Mouse (Mus musculus): ENCODE results near the gene Glyctk. TPM values are rescaled to one million over a fixed set of nuclear protein-coding genes. Genes with fewer than 3 reads are reported as not detected.
A peak's percentile ranks its signal among the peaks of the same experiment; 100 is the strongest.

Glyctk gene
- polyA plus RNA-seq, 1 experiment = 168 TPM

- no peaks in the 10 kb centered on the region for H3K36me3 ChIP-seq (ENCODE audit: control insufficient read depth, insufficient read depth, low read length)
- 6% methylated on average over 24 of the region's 24 CpGs for WGBS
- peaks cover 19% of the 10 kb centered on the region; the same call in 1 of the 2 replicates for H3K4me1 ChIP-seq (ENCODE audit: control insufficient read depth, insufficient read depth, low read length)
- H3K27me3 ChIP-seq (replicated peaks; ENCODE audit: control insufficient read depth, insufficient read depth, low read length) = no peaks in the 10 kb centered on the region
- TF ChIP-seq POLR2A (IDR thresholded peaks at IDR 0.05; ENCODE audit: low read depth, low read length) (peak; percentile 37), CTCF (conservative IDR thresholded peaks at IDR 0.05; ENCODE audit: insufficient read depth, insufficient read length, low read depth, low read length) (no peak)
- peak overlapping the region; percentile 99 for H3K27ac ChIP-seq (ENCODE audit: insufficient read depth, low read depth, low read length)
- peak; percentile 98 for DNase-seq
- H3K4me3 ChIP-seq (ENCODE audit: insufficient read depth, low read depth, low read length) = peak overlapping the region; percentile 67
Measured at GRCm38 (mm10) chr9:106159784-106160301, 1.9 kb upstream of the Glyctk start.

- no peak for TF ChIP-seq CTCF (conservative IDR thresholded peaks at IDR 0.05; ENCODE audit: insufficient read depth, insufficient read length, low read depth, low read length)
- no peak for TF ChIP-seq POLR2A (IDR thresholded peaks at IDR 0.05; ENCODE audit: low read depth, low read length)
- Histone ChIP-seq H3K36me3 (ENCODE audit: control insufficient read depth, insufficient read depth, low read length) (no peaks in the 10 kb centered on the region), H3K4me1 (ENCODE audit: control insufficient read depth, insufficient read depth, low read length) (peaks cover 19% of the 10 kb centered on the region; the same call in 1 of the 2 replicates), H3K27me3 (replicated peaks; ENCODE audit: control insufficient read depth, insufficient read depth, low read length) (no peaks in the 10 kb centered on the region), H3K4me3 (ENCODE audit: insufficient read depth, low read depth, low read length) (no peak overlapping the region), H3K27ac (ENCODE audit: insufficient read depth, low read depth, low read length) (0 out of 2 replicates have a peak overlapping the region, but pooled peaks have one; percentile 85)
- 87% methylated on average over 9 of the region's 9 CpGs for WGBS
- DNase-seq = no peak
Measured at GRCm38 (mm10) chr9:106159237-106159636, 1.3 kb upstream of the Glyctk start.

- Histone ChIP-seq H3K36me3 (ENCODE audit: control insufficient read depth, insufficient read depth, low read length) (no peaks in the 10 kb centered on the region), H3K27me3 (replicated peaks; ENCODE audit: control insufficient read depth, insufficient read depth, low read length) (no peaks in the 10 kb centered on the region), H3K4me1 (ENCODE audit: control insufficient read depth, insufficient read depth, low read length) (peaks cover 19% of the 10 kb centered on the region; the same call in 1 of the 2 replicates), H3K27ac (ENCODE audit: insufficient read depth, low read depth, low read length) (peak overlapping the region; percentile 85), H3K4me3 (ENCODE audit: insufficient read depth, low read depth, low read length) (peak overlapping the region; percentile 73)
- WGBS = 55% methylated on average over 10 of the region's 10 CpGs
- no peak for DNase-seq
- TF ChIP-seq POLR2A (IDR thresholded peaks at IDR 0.05; ENCODE audit: low read depth, low read length) (no peak), CTCF (conservative IDR thresholded peaks at IDR 0.05; ENCODE audit: insufficient read depth, insufficient read length, low read depth, low read length) (no peak)
Measured at GRCm38 (mm10) chr9:106157623-106157925, 364 bp downstream of the Glyctk start.

GRCm38 (mm10) chr9:106156921-106157622 lies 866 bp downstream of the Glyctk start:
- no peak for TF ChIP-seq POLR2A (IDR thresholded peaks at IDR 0.05; ENCODE audit: low read depth, low read length)
- TF ChIP-seq CTCF (conservative IDR thresholded peaks at IDR 0.05; ENCODE audit: insufficient read depth, insufficient read length, low read depth, low read length) = peak; percentile 37
- Histone ChIP-seq H3K36me3 (ENCODE audit: control insufficient read depth, insufficient read depth, low read length) (no peaks in the 10 kb centered on the region), H3K27me3 (replicated peaks; ENCODE audit: control insufficient read depth, insufficient read depth, low read length) (no peaks in the 10 kb centered on the region), H3K4me3 (ENCODE audit: insufficient read depth, low read depth, low read length) (peak overlapping the region; percentile 73), H3K4me1 (ENCODE audit: control insufficient read depth, insufficient read depth, low read length) (peaks cover 19% of the 10 kb centered on the region; the same call in 1 of the 2 replicates), H3K27ac (ENCODE audit: insufficient read depth, low read depth, low read length) (peak overlapping the region; percentile 85)
- DNase-seq = peak; percentile 64
- WGBS = 65% methylated on average over 21 of the region's 21 CpGs

GRCm38 (mm10) chr9:106156419-106156818 lies 1.5 kb downstream of the Glyctk start:
- H3K27ac ChIP-seq (ENCODE audit: insufficient read depth, low read depth, low read length) = no peak overlapping the region
- H3K4me3 ChIP-seq (ENCODE audit: insufficient read depth, low read depth, low read length) = peak overlapping the region; percentile 21
- peak; percentile 69 for TF ChIP-seq CTCF (conservative IDR thresholded peaks at IDR 0.05; ENCODE audit: insufficient read depth, insufficient read length, low read depth, low read length)
- no peak for TF ChIP-seq POLR2A (IDR thresholded peaks at IDR 0.05; ENCODE audit: low read depth, low read length)
- 57% methylated on average over 5 of the region's 5 CpGs for WGBS
- peaks cover 19% of the 10 kb centered on the region; the same call in 1 of the 2 replicates for H3K4me1 ChIP-seq (ENCODE audit: control insufficient read depth, insufficient read depth, low read length)
- DNase-seq = peak; percentile 74
- H3K27me3 ChIP-seq (replicated peaks; ENCODE audit: control insufficient read depth, insufficient read depth, low read length) = no peaks in the 10 kb centered on the region
- no peaks in the 10 kb centered on the region for H3K36me3 ChIP-seq (ENCODE audit: control insufficient read depth, insufficient read depth, low read length)

- Histone ChIP-seq H3K27me3 (replicated peaks; ENCODE audit: control insufficient read depth, insufficient read depth, low read length) (no peaks in the 10 kb centered on the region), H3K36me3 (ENCODE audit: control insufficient read depth, insufficient read depth, low read length) (no peaks in the 10 kb centered on the region), H3K27ac (ENCODE audit: insufficient read depth, low read depth, low read length) (no peak overlapping the region), H3K4me3 (ENCODE audit: insufficient read depth, low read depth, low read length) (no peak overlapping the region), H3K4me1 (ENCODE audit: control insufficient read depth, insufficient read depth, low read length) (peaks cover 15% of the 10 kb centered on the region; the same call in 1 of the 2 replicates)
- WGBS = 55% methylated on average over 9 of the region's 9 CpGs
- TF ChIP-seq CTCF (conservative IDR thresholded peaks at IDR 0.05; ENCODE audit: insufficient read depth, insufficient read length, low read depth, low read length) = no peak
- no peak for TF ChIP-seq POLR2A (IDR thresholded peaks at IDR 0.05; ENCODE audit: low read depth, low read length)
- DNase-seq = peak; percentile 68
Measured at GRCm38 (mm10) chr9:106154106-106154505, 3.8 kb downstream of the Glyctk start.

GRCm38 (mm10) chr9:106149399-106149754 lies 8.6 kb downstream of the Glyctk start:
- no peak overlapping the region for H3K27ac ChIP-seq (ENCODE audit: insufficient read depth, low read depth, low read length)
- 27% methylated on average over 10 of the region's 10 CpGs for WGBS
- no peak for DNase-seq
- TF ChIP-seq CTCF (conservative IDR thresholded peaks at IDR 0.05; ENCODE audit: insufficient read depth, insufficient read length, low read depth, low read length) = no peak
- TF ChIP-seq POLR2A (IDR thresholded peaks at IDR 0.05; ENCODE audit: low read depth, low read length) = no peak
- H3K4me1 ChIP-seq (ENCODE audit: control insufficient read depth, insufficient read depth, low read length) = no peaks in the 10 kb centered on the region
- no peak overlapping the region for H3K4me3 ChIP-seq (ENCODE audit: insufficient read depth, low read depth, low read length)
- H3K36me3 ChIP-seq (ENCODE audit: control insufficient read depth, insufficient read depth, low read length) = no peaks in the 10 kb centered on the region
- no peaks in the 10 kb centered on the region for H3K27me3 ChIP-seq (replicated peaks; ENCODE audit: control insufficient read depth, insufficient read depth, low read length)

Measured in kidney, adult 2 months (tissue).